10 mouse cellular contexts compared by ENCODE assay signal in the genomic region with DNA sequence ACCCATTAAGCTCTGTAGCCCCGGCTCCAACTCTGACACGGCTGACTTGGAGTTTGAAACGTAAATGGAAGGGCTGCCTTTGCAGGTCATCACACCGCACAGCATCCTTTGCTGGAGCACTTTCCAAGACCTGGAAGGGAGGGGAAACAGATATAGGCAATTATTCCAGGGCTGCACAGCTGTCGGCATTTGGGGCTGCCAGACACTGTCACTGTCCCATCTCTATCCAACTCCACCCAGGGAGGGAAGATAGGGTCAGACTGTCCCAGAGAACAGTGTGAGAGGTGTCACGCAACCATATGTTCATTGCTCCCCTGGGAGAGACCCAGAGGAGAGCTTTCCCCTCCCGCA.
DNase-seq lines count a peak whose midpoint lies in the region; ATAC-seq and TF ChIP-seq lines count a peak whose summit lies in the region.
"Had no signal": no experiment of that assay in that cellular context is flagged by ENCODE, and none has a peak within 500 bp of the region (broad histone marks: within the 10 kb centered on the region; RNA-seq: fewer than 3 reads in every experiment).

No protein-coding gene starts in this region.

- ATAC-seq in heart, postnatal 0 days (ENCODE audit: insufficient read depth, low read depth), result 0 out of 2 replicates have a peak, but pooled peaks have one; percentile 20
- peak; percentile 42; the same call in 1 of the 2 replicates for ATAC-seq in hindbrain, embryonic 14.5 days (ENCODE audit: low FRiP score)
- peak; percentile 62 for ATAC-seq in midbrain, embryonic 15.5 days (replicated peaks)
- no peak for ATAC-seq in megakaryocyte, adult 5-6 weeks (ENCODE audit: poor library complexity, severe bottlenecking)

- H3K9ac ChIP-seq in heart, postnatal 0 days (replicated peaks; ENCODE audit: low read depth, low read length), result no peak overlapping the region
- H3K9ac ChIP-seq in hindbrain, embryonic 14.5 days, result peak overlapping the region; percentile 48
- H3K9ac ChIP-seq in midbrain, embryonic 15.5 days, result peak overlapping the region; percentile 27; the same call in 1 of the 2 replicates

- no peaks in the 10 kb centered on the region for H3K36me3 ChIP-seq in heart, postnatal 0 days (replicated peaks; ENCODE audit: control insufficient read depth, insufficient read depth, low read length)
- H3K36me3 ChIP-seq in forebrain, embryonic 10.5 days (replicated peaks), result no peaks in the 10 kb centered on the region
- no peaks in the 10 kb centered on the region for H3K36me3 ChIP-seq in hindbrain, embryonic 14.5 days (replicated peaks; ENCODE audit: control insufficient read depth, insufficient read depth)
- H3K36me3 ChIP-seq in midbrain, embryonic 15.5 days (replicated peaks), result no peaks in the 10 kb centered on the region

- TF ChIP-seq CTCF in heart, postnatal 0 days (IDR thresholded peaks at IDR 0.05; ENCODE audit: low read depth), result no peak

- DNase-seq in heart, postnatal 0 days (ENCODE audit: low spot score), result no peak
- no peak for DNase-seq in heart, adult 9 months (ENCODE audit: low spot score in 2 of 2)
- DNase-seq in forebrain, embryonic 10.5 days (ENCODE audit: extremely low spot score, low spot score), result no peak
- DNase-seq in hindbrain, embryonic 14.5 days (ENCODE audit: low spot score), result no peak
- DNase-seq in natural killer cell, adult 2 months (ENCODE audit: low spot score in 2 of 2), result no peak
- DNase-seq in right cerebral cortex, postnatal 14 days, result no peak
- DNase-seq: adrenal gland, postnatal 10 days; kidney, adult 18-20 months had no signal

- 30% methylated on average over 7 of the region's 7 CpGs for WGBS in heart, postnatal 0 days
- WGBS in forebrain, embryonic 10.5 days, result 16% methylated on average over 7 of the region's 7 CpGs
- 8% methylated on average over 7 of the region's 7 CpGs for WGBS in hindbrain, embryonic 14.5 days
- WGBS in midbrain, embryonic 15.5 days, result 18% methylated on average over 7 of the region's 7 CpGs

- no peaks in the 10 kb centered on the region for H3K9me3 ChIP-seq in heart, postnatal 0 days (replicated peaks; ENCODE audit: control insufficient read depth, low read length)
- H3K9me3 ChIP-seq in forebrain, embryonic 10.5 days, result no peaks in the 10 kb centered on the region
- no peaks in the 10 kb centered on the region for H3K9me3 ChIP-seq in hindbrain, embryonic 14.5 days (ENCODE audit: control insufficient read depth, low read length)
- H3K9me3 ChIP-seq in midbrain, embryonic 15.5 days, result no peaks in the 10 kb centered on the region

- H3K4me3 ChIP-seq in heart, postnatal 0 days (ENCODE audit: low read depth, low read length), result peak overlapping the region; percentile 20
- peak overlapping the region; percentile 45 for H3K4me3 ChIP-seq in forebrain, embryonic 10.5 days
- peak overlapping the region; percentile 23 for H3K4me3 ChIP-seq in hindbrain, embryonic 14.5 days (replicated peaks; ENCODE audit: low read length)
- H3K4me3 ChIP-seq in midbrain, embryonic 15.5 days, result peak overlapping the region; percentile 38

- H3K27ac ChIP-seq in heart, postnatal 0 days (ENCODE audit: low read depth), result no peak overlapping the region
- peak overlapping the region; percentile 70 for H3K27ac ChIP-seq in forebrain, embryonic 10.5 days
- H3K27ac ChIP-seq in hindbrain, embryonic 14.5 days, result no peak overlapping the region
- H3K27ac ChIP-seq in midbrain, embryonic 15.5 days, result no peak overlapping the region

- H3K27me3 ChIP-seq in heart, postnatal 0 days (ENCODE audit: control insufficient read depth, insufficient read depth, low read length), result no peaks in the 10 kb centered on the region
- peaks cover 36% of the 10 kb centered on the region; the same call in 1 of the 2 replicates for H3K27me3 ChIP-seq in forebrain, embryonic 10.5 days (ENCODE audit: poor library complexity, severe bottlenecking)
- no peaks in the 10 kb centered on the region for H3K27me3 ChIP-seq in hindbrain, embryonic 14.5 days (ENCODE audit: control insufficient read depth, insufficient read depth, low read length)
- no peaks in the 10 kb centered on the region for H3K27me3 ChIP-seq in midbrain, embryonic 15.5 days (replicated peaks)

- no peak for TF ChIP-seq EP300 in heart, postnatal 0 days (IDR thresholded peaks at IDR 0.05; ENCODE audit: low read depth)

- no peaks in the 10 kb centered on the region for H3K4me1 ChIP-seq in heart, postnatal 0 days (ENCODE audit: control insufficient read depth, insufficient read depth)
- H3K4me1 ChIP-seq in forebrain, embryonic 10.5 days, result peaks cover 38% of the 10 kb centered on the region
- H3K4me1 ChIP-seq in hindbrain, embryonic 14.5 days (replicated peaks; ENCODE audit: control insufficient read depth, insufficient read depth, low read length), result 0 out of 2 replicates have a peak, but pooled peaks cover 14% of the 10 kb centered on the region
- peaks cover 15% of the 10 kb centered on the region for H3K4me1 ChIP-seq in midbrain, embryonic 15.5 days

- peak overlapping the region; percentile 43 for H3K4me2 ChIP-seq in heart, postnatal 0 days (ENCODE audit: low read depth, low read length)
- peak overlapping the region; percentile 59 for H3K4me2 ChIP-seq in hindbrain, embryonic 14.5 days (replicated peaks)
- H3K4me2 ChIP-seq in midbrain, embryonic 15.5 days, result peak overlapping the region; percentile 54
